Mouse (Mus musculus) heart, embryonic 14.5 days (tissue): ENCODE data around the gene Tnfsf14. TPM values are rescaled to one million over a fixed set of nuclear protein-coding genes. Genes with fewer than 3 reads are reported as not detected.

Experiments used
- ATAC-seq: fragments of 200-750 bp; cut with Nextera tagmentation; 2 replicates; pipeline ENCODE4 v1.8.0; 2017; ENCODE audit warnings: low read depth, moderate TSS enrichment; ENCODE audit not compliant: insufficient number of reproducible peaks, insufficient read depth, low FRiP score
- H3K27ac ChIP-seq, 2 experiments: fragments of 200-500 bp in 1 of 2; fragments of 300-500 bp in 1 of 2; sonication (generic) in 1 of 2; replicated peaks in 1 of 2; 2 replicates each; pipeline ENCODE4 v1.5.1; 2012 to 2014; ENCODE audit warnings: low read depth in 2 of 2, low read length in 2 of 2, control low read depth in 1 of 2, mild to moderate bottlenecking in 1 of 2, mixed read lengths in 1 of 2; ENCODE audit not compliant: control insufficient read depth in 1 of 2, insufficient read depth in 1 of 2
- H3K27me3 ChIP-seq: fragments of 300-500 bp; sonication (generic); 2 replicates; pipeline ENCODE4 v1.6.1; 2014; ENCODE audit warnings: mild to moderate bottlenecking, low read length, control low read depth; ENCODE audit not compliant: control insufficient read depth, insufficient read depth
- H3K36me3 ChIP-seq: fragments of 300-500 bp; sonication (generic); 2 replicates; pipeline ENCODE4 v1.6.1; 2014; ENCODE audit warnings: mild to moderate bottlenecking, control low read depth, low read length, mixed read lengths; ENCODE audit not compliant: control insufficient read depth, insufficient read depth
- H3K4me1 ChIP-seq, 2 experiments: fragments of 200-500 bp in 1 of 2; fragments of 300-500 bp in 1 of 2; sonication (generic) in 1 of 2; 2 replicates each; pipeline ENCODE4 v1.6.1; 2012 to 2014; ENCODE audit warnings: low read length in 2 of 2, control low read depth in 1 of 2, mixed read lengths in 1 of 2; ENCODE audit not compliant: control insufficient read depth in 2 of 2, insufficient read depth in 2 of 2
- H3K4me2 ChIP-seq: fragments of 300-500 bp; sonication (generic); 2 replicates; pipeline ENCODE4 v1.6.1; 2014; ENCODE audit warnings: mild to moderate bottlenecking, low read length
- H3K4me3 ChIP-seq, 2 experiments: fragments of 200-500 bp in 1 of 2; fragments of 300-500 bp in 1 of 2; sonication (generic) in 1 of 2; 2 replicates each; pipeline ENCODE4 v1.5.1; 2012 to 2014; ENCODE audit warnings: low read length in 2 of 2, mild to moderate bottlenecking in 2 of 2, control low read depth in 1 of 2, low read depth in 1 of 2, moderate library complexity in 1 of 2; ENCODE audit not compliant: control insufficient read depth in 1 of 2, insufficient read depth in 1 of 2
- H3K9ac ChIP-seq: fragments of 300-500 bp; sonication (generic); 2 replicates; pipeline ENCODE4 v1.6.1; 2014; ENCODE audit warnings: mild to moderate bottlenecking, low read length
- H3K9me3 ChIP-seq: fragments of 300-500 bp; sonication (generic); 2 replicates; pipeline ENCODE4 v1.6.1; 2016; ENCODE audit warnings: low read length, control low read depth; ENCODE audit not compliant: control insufficient read depth
- WGBS: fragments of 180-500 bp; shearing (Covaris S2); extraction: QIAGEN DNeasy Blood & Tissue Kit; methylation state at CpG from one replicate; pipeline ENCODE4 v1.1.7; 2014; 5-methylcytosine and 5-hydroxymethylcytosine counted together
- polyA plus RNA-seq: library from polyadenylated mRNA; unstranded; fragments of >200 nt; fragmentation: Nextera tagmentation; extraction: Ambion mirVana; gene quantifications from 2 replicates; pipeline ENCODE4 v1.2.1, GENCODE M21; 2014

Gene Tnfsf14
- polyA plus RNA-seq = not detected in 2 replicates

GRCm38 (mm10) chr17:57194041-57194507 lies at the start of gene Tnfsf14:
Gene Tnfsf14, minus strand, starts transcription at chr17:57194177.
- 70% methylated on average over 11 of the region's 11 CpGs for WGBS
- no peaks in the 10 kb centered on the region for H3K4me1 ChIP-seq
- H3K4me3 ChIP-seq = no peak within 1 kb of the TSS
- ATAC-seq = no peak
- H3K27ac ChIP-seq = no peak within 1 kb of the TSS
- H3K4me2 ChIP-seq = no peak within 1 kb of the TSS
- H3K9me3 ChIP-seq = no peaks in the 10 kb centered on the region
- no peaks in the 10 kb centered on the region for H3K36me3 ChIP-seq
- H3K27me3 ChIP-seq = no peaks in the 10 kb centered on the region
- H3K9ac ChIP-seq = no peak within 1 kb of the TSS

DNA sequence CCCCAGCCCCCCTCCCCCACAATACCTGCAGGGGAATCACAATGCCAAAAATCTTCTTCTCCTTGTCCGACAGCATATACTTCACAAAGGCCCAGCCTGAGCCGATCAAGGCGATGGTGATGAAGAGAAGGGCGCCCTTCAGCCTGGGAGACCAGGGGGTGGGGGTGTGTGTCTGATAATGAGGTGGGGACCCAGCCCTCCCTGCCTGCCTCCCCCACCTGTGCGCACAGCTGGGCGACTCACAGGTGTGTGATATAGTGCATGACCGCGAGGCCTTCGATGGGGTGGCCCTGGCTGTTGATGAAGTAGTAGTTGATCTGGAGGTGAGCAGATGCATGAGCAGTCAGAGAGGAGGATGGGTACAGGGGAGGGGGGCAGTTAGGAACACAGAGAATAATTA lies 43.2 kb upstream of the Tnfsf14 start:
- Histone ChIP-seq H3K9ac (no peak overlapping the region), H3K4me1 (no peaks in the 10 kb centered on the region), H3K27me3 (no peaks in the 10 kb centered on the region), H3K4me3 (no peak overlapping the region), H3K9me3 (no peaks in the 10 kb centered on the region), H3K36me3 (peaks cover 48% of the 10 kb centered on the region), H3K27ac (no peak overlapping the region), H3K4me2 (no peak overlapping the region)
- WGBS = 90% methylated on average over 9 of the region's 9 CpGs
- 0 out of 2 replicates have a peak, but pooled peaks have one; percentile 29 for ATAC-seq

DNA sequence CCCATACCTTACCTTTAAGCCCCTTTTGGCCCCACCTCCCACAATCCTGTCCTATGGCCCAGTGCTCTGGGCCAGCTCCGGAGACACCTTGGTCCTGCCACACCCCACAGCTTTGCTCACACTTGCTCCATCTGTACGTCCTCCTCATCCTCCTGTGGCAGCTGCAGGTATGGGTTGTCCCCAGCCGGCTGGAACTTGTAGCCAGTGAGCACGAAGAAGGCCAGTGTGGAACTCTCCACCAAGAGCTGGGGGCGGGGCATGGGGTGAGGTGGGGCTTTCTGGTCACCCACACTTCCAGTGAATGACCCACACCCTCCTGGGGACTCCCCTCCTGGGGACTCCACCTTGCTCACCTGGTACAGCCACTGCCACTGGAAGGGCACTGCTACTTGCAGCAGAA lies 41.8 kb upstream of the Tnfsf14 start:
- H3K36me3 ChIP-seq = peaks cover 40% of the 10 kb centered on the region
- H3K4me3 ChIP-seq = no peak overlapping the region
- no peaks in the 10 kb centered on the region for H3K27me3 ChIP-seq
- WGBS = 87% methylated on average over 5 of the region's 5 CpGs
- H3K4me2 ChIP-seq = no peak overlapping the region
- H3K9ac ChIP-seq = no peak overlapping the region
- no peaks in the 10 kb centered on the region for H3K4me1 ChIP-seq
- 0 out of 2 replicates have a peak, but pooled peaks have one; percentile 12 for ATAC-seq
- H3K9me3 ChIP-seq = no peaks in the 10 kb centered on the region
- H3K27ac ChIP-seq = no peak overlapping the region

DNA sequence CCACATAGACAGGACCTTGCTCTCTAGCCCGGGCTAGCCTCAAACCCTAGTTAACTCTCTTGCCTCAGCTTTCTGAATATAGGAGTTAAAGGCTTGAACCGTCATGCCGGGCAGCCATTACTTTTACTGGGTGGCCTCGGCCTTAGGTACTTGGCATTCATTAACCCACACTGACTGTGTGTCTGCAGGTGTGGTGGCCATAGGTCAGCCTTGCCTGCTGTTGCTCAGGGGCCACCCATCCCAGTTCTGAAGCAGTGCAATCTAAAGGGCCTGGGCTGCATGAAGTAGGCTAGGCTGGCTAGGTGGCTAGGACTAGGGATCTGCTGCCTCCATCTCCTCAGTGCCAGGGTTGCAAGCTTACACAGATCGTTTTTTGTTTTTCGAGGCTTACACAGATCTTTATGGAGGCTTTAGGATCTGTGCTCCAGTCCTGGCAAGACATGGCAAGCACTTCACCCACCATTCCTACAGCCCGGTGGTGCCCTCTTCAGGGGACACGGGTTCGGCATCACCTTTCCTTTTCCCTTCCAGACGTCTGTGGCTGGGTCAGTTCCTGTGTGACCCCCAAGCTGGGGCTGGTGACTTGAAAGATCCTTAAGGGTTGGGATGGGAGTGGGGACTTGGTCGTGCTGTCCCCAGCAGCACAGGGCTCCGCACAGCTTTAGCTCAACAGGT lies 40.4 kb upstream of the Tnfsf14 start:
- H3K9ac ChIP-seq = no peak overlapping the region
- WGBS = 82% methylated on average over 12 of the region's 12 CpGs
- no peak for ATAC-seq
- no peaks in the 10 kb centered on the region for H3K9me3 ChIP-seq
- H3K4me3 ChIP-seq = no peak overlapping the region
- peaks cover 40% of the 10 kb centered on the region for H3K36me3 ChIP-seq
- H3K27ac ChIP-seq = no peak overlapping the region
- no peaks in the 10 kb centered on the region for H3K27me3 ChIP-seq
- no peaks in the 10 kb centered on the region for H3K4me1 ChIP-seq
- H3K4me2 ChIP-seq = no peak overlapping the region

GRCm38 (mm10) chr17:57233038-57233437 lies 39.1 kb upstream of the Tnfsf14 start:
- 43% methylated on average over 7 of the region's 7 CpGs for WGBS
- Histone ChIP-seq H3K4me1 (no peaks in the 10 kb centered on the region), H3K4me2 (no peak overlapping the region), H3K9ac (no peak overlapping the region), H3K27ac (no peak overlapping the region), H3K27me3 (no peaks in the 10 kb centered on the region), H3K4me3 (no peak overlapping the region), H3K36me3 (peaks cover 38% of the 10 kb centered on the region), H3K9me3 (no peaks in the 10 kb centered on the region)
- ATAC-seq = no peak

DNA sequence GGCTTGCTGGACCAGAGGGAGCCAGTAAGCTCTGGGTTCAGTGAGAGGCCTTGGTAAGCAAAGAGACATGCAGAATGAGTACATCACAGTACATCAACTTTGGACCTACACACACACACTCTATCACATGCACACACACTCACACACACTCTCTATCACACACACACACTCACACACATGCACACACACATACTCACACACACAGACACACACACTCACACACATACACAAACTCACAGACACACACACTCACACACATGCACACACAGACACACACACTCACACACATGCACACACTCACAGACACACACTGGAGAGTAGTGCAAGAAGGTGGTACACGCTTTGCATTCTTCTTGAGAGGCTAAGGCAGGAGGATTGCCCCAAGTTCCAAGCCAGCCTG lies 38.2 kb upstream of the Tnfsf14 start:
- Histone ChIP-seq H3K36me3 (peaks cover 29% of the 10 kb centered on the region), H3K4me3 (no peak overlapping the region), H3K9me3 (no peaks in the 10 kb centered on the region), H3K27ac (no peak overlapping the region), H3K27me3 (no peaks in the 10 kb centered on the region), H3K4me1 (no peaks in the 10 kb centered on the region), H3K4me2 (no peak overlapping the region), H3K9ac (no peak overlapping the region)
- WGBS = 78% methylated on average over 1 of the region's 1 CpGs
- ATAC-seq = no peak

DNA sequence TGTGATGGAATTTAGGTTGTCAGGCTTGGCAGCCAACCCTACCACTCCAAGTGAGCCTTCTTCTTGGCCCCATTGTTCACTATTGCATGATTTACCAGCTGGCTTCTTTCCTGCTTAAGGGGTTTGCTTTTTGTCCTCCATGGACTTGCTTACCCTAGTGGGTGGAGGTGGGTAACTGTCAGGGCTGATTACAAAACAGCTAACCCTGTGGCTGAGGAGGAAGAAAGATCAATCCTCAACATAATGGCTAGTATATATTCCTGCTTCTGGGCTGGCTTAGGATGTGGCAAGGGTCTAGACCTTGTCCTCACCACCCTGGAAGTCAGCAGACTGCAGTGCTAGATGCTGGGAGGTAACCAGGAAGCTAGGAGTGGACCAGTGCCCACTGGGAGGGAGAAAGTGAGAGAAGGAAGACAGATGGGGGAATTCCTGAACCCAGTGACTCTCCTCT lies 37.4 kb upstream of the Tnfsf14 start:
- no peak for ATAC-seq
- H3K36me3 ChIP-seq = peaks cover 21% of the 10 kb centered on the region
- H3K27ac ChIP-seq = no peak overlapping the region
- H3K4me1 ChIP-seq = no peaks in the 10 kb centered on the region; a peak in 1 of 4 replicates
- no peaks in the 10 kb centered on the region for H3K9me3 ChIP-seq
- H3K4me2 ChIP-seq = no peak overlapping the region
- H3K9ac ChIP-seq = no peak overlapping the region
- H3K27me3 ChIP-seq = no peaks in the 10 kb centered on the region
- H3K4me3 ChIP-seq = no peak overlapping the region

GRCm38 (mm10) chr17:57230728-57231125 lies 36.8 kb upstream of the Tnfsf14 start:
- peaks cover 1% of the 10 kb centered on the region; the same call in 1 of the 2 replicates for H3K27me3 ChIP-seq
- H3K27ac ChIP-seq = no peak overlapping the region
- no peak overlapping the region for H3K9ac ChIP-seq
- no peaks in the 10 kb centered on the region for H3K9me3 ChIP-seq
- no peaks in the 10 kb centered on the region; a peak in 1 of 4 replicates for H3K4me1 ChIP-seq
- H3K36me3 ChIP-seq = peaks cover 15% of the 10 kb centered on the region
- ATAC-seq = no peak
- H3K4me2 ChIP-seq = no peak overlapping the region
- H3K4me3 ChIP-seq = no peak overlapping the region
- WGBS = 60% methylated on average over 6 of the region's 6 CpGs
